ENCODE assay signal across 23 mouse cellular contexts in genomic region chr6:82070459-82070858, GRCm38 (mm10). TPM values are rescaled to one million over a fixed set of nuclear protein-coding genes. Genes with fewer than 3 reads are reported as not detected.
DNase-seq lines count a peak whose midpoint lies in the region; ATAC-seq and TF ChIP-seq lines count a peak whose summit lies in the region.
"Had no signal": no experiment of that assay in that cellular context is flagged by ENCODE, and none has a peak within 500 bp of the region (broad histone marks: within the 10 kb centered on the region; RNA-seq: fewer than 3 reads in every experiment).

No protein-coding gene starts in this region.

- peaks cover 35% of the 10 kb centered on the region for H3K4me1 ChIP-seq in liver, adult 2 months (ENCODE audit: control insufficient read depth, insufficient read depth, low read length)
- H3K4me1 ChIP-seq in liver, embryonic 12.5 days = no peaks in the 10 kb centered on the region
- H3K4me1 ChIP-seq: embryonic facial prominence, embryonic 13.5 days; embryonic facial prominence, embryonic 15.5 days; forebrain, embryonic 10.5 days; forebrain, embryonic 12.5 days had no signal

- peak overlapping the region; percentile 70 for H3K9ac ChIP-seq in liver, adult 2 months (ENCODE audit: low read depth, low read length)
- H3K9ac ChIP-seq in liver, embryonic 12.5 days = no peak overlapping the region
- H3K9ac ChIP-seq: embryonic facial prominence, embryonic 13.5 days; embryonic facial prominence, embryonic 15.5 days; forebrain, embryonic 12.5 days had no signal

- H3K4me2 ChIP-seq in liver, embryonic 12.5 days = no peak overlapping the region
- H3K4me2 ChIP-seq: embryonic facial prominence, embryonic 13.5 days; embryonic facial prominence, embryonic 15.5 days; forebrain, embryonic 12.5 days had no signal

- peak overlapping the region; percentile 90 for H3K27ac ChIP-seq in liver, adult 2 months (replicated peaks; ENCODE audit: insufficient read depth, low read depth, low read length)
- H3K27ac ChIP-seq in liver, embryonic 12.5 days = no peak overlapping the region
- H3K27ac ChIP-seq: embryonic facial prominence, embryonic 13.5 days; embryonic facial prominence, embryonic 15.5 days; forebrain, embryonic 10.5 days; forebrain, embryonic 12.5 days had no signal

- peaks cover 20% of the 10 kb centered on the region for H3K36me3 ChIP-seq in liver, adult 2 months (ENCODE audit: control insufficient read depth, insufficient read depth, low read length)
- H3K36me3 ChIP-seq in liver, embryonic 12.5 days = peaks cover 3% of the 10 kb centered on the region; the same call in 1 of the 2 replicates
- H3K36me3 ChIP-seq: forebrain, embryonic 10.5 days; forebrain, embryonic 12.5 days had no signal

- peak overlapping the region; percentile 47; the same call in 1 of the 2 replicates for H3K4me3 ChIP-seq in liver, adult 2 months (ENCODE audit: insufficient read depth, low read depth, low read length)
- no peak overlapping the region for H3K4me3 ChIP-seq in liver, embryonic 12.5 days
- H3K4me3 ChIP-seq: embryonic facial prominence, embryonic 13.5 days; embryonic facial prominence, embryonic 15.5 days; erythroblast, embryonic 14.5 days; forebrain, embryonic 10.5 days; forebrain, embryonic 12.5 days had no signal

- H3K27me3 ChIP-seq in liver, adult 2 months (ENCODE audit: control insufficient read depth, insufficient read depth, low read length) = no peaks in the 10 kb centered on the region
- no peaks in the 10 kb centered on the region for H3K27me3 ChIP-seq in liver, embryonic 12.5 days (replicated peaks)
- H3K27me3 ChIP-seq: embryonic facial prominence, embryonic 13.5 days; embryonic facial prominence, embryonic 15.5 days; forebrain, embryonic 12.5 days had no signal

- peak; percentile 49; the same call in 1 of the 2 replicates for TF ChIP-seq POLR2A in liver, adult 2 months (IDR thresholded peaks at IDR 0.05; ENCODE audit: extremely low read depth, insufficient read depth, low read length)

- no peak for TF ChIP-seq CTCF in liver, adult 2 months (IDR thresholded peaks at IDR 0.05; ENCODE audit: low read depth, low read length)

- peak; percentile 37 for DNase-seq in kidney, adult 9 months
- no peak for DNase-seq in kidney, postnatal 4 days
- DNase-seq in liver, adult 2 months (ENCODE audit: extremely low read depth, low read depth, low spot score) = peak; percentile 96
- DNase-seq: adrenal gland, adult 2 months; adrenal gland, postnatal 10 days; adrenal gland, postnatal 25 days; cerebellum, adult 11 months; cerebellum, adult 18-20 months; cerebellum, adult 8-10 months; cerebellum, adult 9-11 months; cerebellum, postnatal 14 days; cerebellum, postnatal 36 days; embryo, embryonic 11 days had no signal

- 32% methylated on average over 6 of the region's 6 CpGs for WGBS in liver, adult 2 months
- 70% methylated on average over 6 of the region's 6 CpGs for WGBS in liver, embryonic 12.5 days (ENCODE audit: insufficient replicate concordance)

- H3K9me3 ChIP-seq in liver, embryonic 12.5 days (replicated peaks) = no peaks in the 10 kb centered on the region
- H3K9me3 ChIP-seq: embryonic facial prominence, embryonic 15.5 days; forebrain, embryonic 10.5 days; forebrain, embryonic 12.5 days had no signal

- no peak for ATAC-seq in liver, embryonic 12.5 days
- ATAC-seq: forebrain, embryonic 14.5 days; forebrain, embryonic 16.5 days had no signal

- H3K79me2 ChIP-seq in liver, adult 2 months (ENCODE audit: control insufficient read depth, insufficient read depth, low read length) = peaks cover 33% of the 10 kb centered on the region; the same call in 1 of the 2 replicates

RNA-seq across cellular contexts. Expression of gene Eva1a, which starts 29.6 kb away (rescaled TPM):
- 97.7 and 104 TPM in 2 replicates for total RNA-seq in liver, adult 2 months (2014; rRNA removed)
- 75.4 and 87.4 TPM in 2 replicates for polyA plus RNA-seq in liver, adult 2 months (2012; rRNA removed)
- 3.5 and 3.8 TPM in 2 replicates for polyA plus RNA-seq in liver, embryonic 12.5 days (2016; fragmentation: Nextera tagmentation; extraction: Ambion mirVana)
- total RNA-seq: common myeloid progenitor, adult 5-6 weeks; MEL had no signal

Comparison
In these comparisons a context has a peak if more than half of its experiments do, and no peak if none do; other contexts are left out.
1. DNase-seq: peak in kidney, adult 9 months (single experiment) and liver, adult 2 months (single experiment); none in kidney, postnatal 4 days (0 of 2).
2. RNA of gene Eva1a, which starts 29.6 kb away (polyA plus RNA-seq): 75.4 to 87.4 TPM in liver, adult 2 months; 3.5 to 3.8 TPM in liver, embryonic 12.5 days; every median in the first group is over 10 times any median in the second.